9 mouse cellular contexts compared by ENCODE assay signal in the genomic region with DNA sequence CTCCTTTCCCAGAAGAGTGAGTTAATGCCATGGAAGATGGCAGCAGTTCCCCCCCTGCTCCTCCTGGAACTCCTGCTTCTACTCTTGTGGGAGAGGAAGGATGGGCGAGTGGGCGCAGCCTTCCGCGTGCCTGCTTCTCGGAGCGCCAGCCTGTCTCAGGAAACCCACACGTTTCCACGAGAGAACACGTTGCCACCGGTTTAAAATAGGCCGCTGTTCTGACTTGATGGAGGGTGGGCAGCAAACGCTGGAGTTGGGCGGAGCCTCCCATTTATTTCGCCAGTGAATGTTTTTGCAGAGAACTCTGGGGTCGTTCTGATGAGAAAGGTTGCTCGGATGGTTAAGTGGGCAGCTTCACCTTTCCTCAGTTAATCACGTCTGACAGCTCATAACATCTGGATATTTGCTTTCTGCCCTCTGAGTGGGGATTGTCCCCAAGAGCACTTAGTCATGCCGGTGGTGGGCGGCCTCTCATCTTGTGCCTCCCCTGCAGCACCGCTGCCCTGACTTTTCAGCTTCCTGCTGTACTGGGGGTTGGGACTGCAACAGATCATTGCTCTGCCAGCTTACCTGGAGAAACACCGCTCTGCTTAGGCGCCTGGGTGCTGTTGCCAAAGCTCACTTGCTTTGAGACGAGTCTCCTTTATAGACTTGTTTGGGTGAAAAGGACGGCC. TPM values are rescaled to one million over a fixed set of nuclear protein-coding genes. Genes with fewer than 3 reads are reported as not detected.
A peak's percentile ranks its signal among the peaks of the same experiment; 100 is the strongest.
DNase-seq lines count a peak whose midpoint lies in the region; ATAC-seq and TF ChIP-seq lines count a peak whose summit lies in the region.
"Had no signal": no experiment of that assay in that cellular context is flagged by ENCODE, and none has a peak within 500 bp of the region (broad histone marks: within the 10 kb centered on the region; RNA-seq: fewer than 3 reads in every experiment).

No protein-coding gene starts in this region.

- H3K9me3 ChIP-seq in heart, embryonic 14.5 days (ENCODE audit: control insufficient read depth, low read length) = no peaks in the 10 kb centered on the region
- H3K9me3 ChIP-seq in E14TG2a.4 (ENCODE audit: low read length) = no peaks in the 10 kb centered on the region
- no peaks in the 10 kb centered on the region for H3K9me3 ChIP-seq in embryonic facial prominence, embryonic 15.5 days (replicated peaks)
- H3K9me3 ChIP-seq in limb, embryonic 11.5 days (ENCODE audit: control insufficient read depth, low read length) = no peaks in the 10 kb centered on the region
- H3K9me3 ChIP-seq in midbrain, embryonic 13.5 days = no peaks in the 10 kb centered on the region

- H3K9ac ChIP-seq in heart, embryonic 14.5 days (ENCODE audit: low read length) = no peak overlapping the region
- H3K9ac ChIP-seq in embryonic facial prominence, embryonic 15.5 days = no peak overlapping the region
- no peak overlapping the region for H3K9ac ChIP-seq in limb, embryonic 11.5 days (ENCODE audit: low read length)
- no peak overlapping the region for H3K9ac ChIP-seq in midbrain, embryonic 13.5 days (replicated peaks)

- 52% methylated on average over 24 of the region's 24 CpGs for WGBS in heart, embryonic 14.5 days
- WGBS in embryonic facial prominence, embryonic 15.5 days = 34% methylated on average over 24 of the region's 24 CpGs
- WGBS in limb, embryonic 11.5 days = 41% methylated on average over 24 of the region's 24 CpGs
- WGBS in midbrain, embryonic 13.5 days = 59% methylated on average over 24 of the region's 24 CpGs

- no peak for TF ChIP-seq CTCF in E14TG2a.4 (conservative IDR thresholded peaks at IDR 0.05; ENCODE audit: low read length)

- 0 out of 2 replicates have a peak overlapping the region, but pooled peaks have one; percentile 6 for H3K4me2 ChIP-seq in heart, embryonic 14.5 days (ENCODE audit: low read length)
- peak overlapping the region; percentile 18; the same call in 1 of the 2 replicates for H3K4me2 ChIP-seq in embryonic facial prominence, embryonic 15.5 days (replicated peaks)
- no peak overlapping the region for H3K4me2 ChIP-seq in limb, embryonic 11.5 days (ENCODE audit: low read depth, severe bottlenecking)
- H3K4me2 ChIP-seq in midbrain, embryonic 13.5 days (replicated peaks) = no peak overlapping the region

- DNase-seq in heart, postnatal 4 days = no peak
- peak; percentile 42 for DNase-seq in limb, embryonic 11.5 days (ENCODE audit: low spot score)
- DNase-seq in heart, adult 8-10 months (ENCODE audit: low spot score) = no peak

- H3K4me1 ChIP-seq in heart, embryonic 14.5 days (ENCODE audit: control insufficient read depth in 2 of 2, insufficient read depth in 2 of 2, low read length in 2 of 2) = peaks cover 2 to 4% of the 10 kb centered on the region in 2 experiments; a peak in 1 of 4 replicates
- peaks cover 11% of the 10 kb centered on the region for H3K4me1 ChIP-seq in E14TG2a.4 (replicated peaks; ENCODE audit: low read depth, low read length)
- peaks cover 9% of the 10 kb centered on the region; the same call in 1 of the 2 replicates for H3K4me1 ChIP-seq in embryonic facial prominence, embryonic 15.5 days
- H3K4me1 ChIP-seq in limb, embryonic 11.5 days (ENCODE audit: control insufficient read depth, insufficient read depth, low read length) = peaks cover 9% of the 10 kb centered on the region
- H3K4me1 ChIP-seq in midbrain, embryonic 13.5 days (replicated peaks) = 0 out of 2 replicates have a peak, but pooled peaks cover 2% of the 10 kb centered on the region

- H3K27me3 ChIP-seq in heart, embryonic 14.5 days (ENCODE audit: control insufficient read depth, insufficient read depth, low read length) = no peaks in the 10 kb centered on the region
- H3K27me3 ChIP-seq in E14TG2a.4 (ENCODE audit: insufficient read depth, low read length) = 0 out of 2 replicates have a peak, but pooled peaks cover 7% of the 10 kb centered on the region
- no peaks in the 10 kb centered on the region for H3K27me3 ChIP-seq in embryonic facial prominence, embryonic 15.5 days
- H3K27me3 ChIP-seq in limb, embryonic 11.5 days (ENCODE audit: control insufficient read depth, insufficient read depth, low read length) = no peaks in the 10 kb centered on the region
- no peaks in the 10 kb centered on the region; the same call in 1 of the 2 replicates for H3K27me3 ChIP-seq in midbrain, embryonic 13.5 days

- no peak overlapping the region for H3K27ac ChIP-seq in heart, embryonic 14.5 days (replicated peaks in 1 of 2; ENCODE audit: control insufficient read depth in 1 of 2, insufficient read depth in 1 of 2, low read depth in 2 of 2, low read length in 2 of 2)
- no peak overlapping the region for H3K27ac ChIP-seq in embryonic facial prominence, embryonic 15.5 days (replicated peaks)
- H3K27ac ChIP-seq in limb, embryonic 11.5 days (replicated peaks; ENCODE audit: low read depth, low read length) = no peak overlapping the region
- H3K27ac ChIP-seq in midbrain, embryonic 13.5 days = no peak overlapping the region

- H3K4me3 ChIP-seq in heart, embryonic 14.5 days (ENCODE audit: control insufficient read depth in 1 of 2, insufficient read depth in 1 of 2, low read depth in 1 of 2, low read length in 2 of 2) = no peak overlapping the region
- peak overlapping the region; percentile 69 for H3K4me3 ChIP-seq in E14TG2a.4 (replicated peaks; ENCODE audit: low read length)
- H3K4me3 ChIP-seq in embryonic facial prominence, embryonic 15.5 days (replicated peaks) = no peak overlapping the region
- H3K4me3 ChIP-seq in limb, embryonic 11.5 days (ENCODE audit: low read depth, low read length) = no peak overlapping the region
- H3K4me3 ChIP-seq in midbrain, embryonic 13.5 days (replicated peaks) = no peak overlapping the region

- ATAC-seq in heart, embryonic 14.5 days (ENCODE audit: insufficient number of reproducible peaks, insufficient read depth, low FRiP score, low read depth) = no peak
- no peak for ATAC-seq in embryonic facial prominence, embryonic 15.5 days (ENCODE audit: insufficient number of reproducible peaks, low FRiP score, low TSS enrichment, low read depth)
- ATAC-seq in limb, embryonic 11.5 days (ENCODE audit: insufficient number of reproducible peaks, low FRiP score, low TSS enrichment, low read depth) = peak; percentile 44; the same call in 1 of the 2 replicates
- no peak for ATAC-seq in midbrain, embryonic 13.5 days
- no peak for ATAC-seq in inflammation-experienced regulatory T-cells, adult 6 months

- H3K36me3 ChIP-seq in heart, embryonic 14.5 days (ENCODE audit: control insufficient read depth, insufficient read depth, low read length) = no peaks in the 10 kb centered on the region
- H3K36me3 ChIP-seq in E14TG2a.4 (ENCODE audit: insufficient read depth, low read length) = no peaks in the 10 kb centered on the region
- H3K36me3 ChIP-seq in embryonic facial prominence, embryonic 15.5 days = no peaks in the 10 kb centered on the region
- H3K36me3 ChIP-seq in limb, embryonic 11.5 days (ENCODE audit: control insufficient read depth, insufficient read depth, low read length) = no peaks in the 10 kb centered on the region
- H3K36me3 ChIP-seq in midbrain, embryonic 13.5 days = no peaks in the 10 kb centered on the region
- H3K36me3 ChIP-seq: G1E had no signal

RNA-seq across cellular contexts. Expression of gene Slit3, which starts 57.3 kb away (rescaled TPM):
- polyA plus RNA-seq in heart, embryonic 14.5 days (2014; fragmentation: Nextera tagmentation; extraction: Ambion mirVana) = 19.1 and 25.7 TPM in 2 replicates
- 10 to 100 TPM; 28.7 to 31.3 TPM for total RNA-seq in heart, postnatal 4 days (2021)
- polyA plus RNA-seq in embryonic facial prominence, embryonic 15.5 days (2015; fragmentation: Nextera tagmentation; extraction: Ambion mirVana) = 27.6 and 30.1 TPM in 2 replicates
- polyA plus RNA-seq in limb, embryonic 11.5 days (2014; fragmentation: Nextera tagmentation; extraction: Ambion mirVana) = 30.6 and 40.7 TPM in 2 replicates
- polyA plus RNA-seq in midbrain, embryonic 13.5 days (2015; fragmentation: Nextera tagmentation; extraction: Ambion mirVana) = 3.9 and 6.6 TPM in 2 replicates
- polyA plus RNA-seq in inflammation-experienced regulatory T-cells, adult 6 months (2017; shearing (Covaris generic)) = not detected
- 10 to 100 TPM; 12.6 to 18.4 (median 15.0) TPM for total RNA-seq in heart, adult 8-10 months (2022)
- polyA plus RNA-seq: G1E had no signal

Comparison
In these comparisons a context has a peak if more than half of its experiments do, and no peak if none do; other contexts are left out.
1. H3K4me2 ChIP-seq: peak in heart, embryonic 14.5 days (single experiment) and embryonic facial prominence, embryonic 15.5 days (single experiment); none in limb, embryonic 11.5 days (single experiment) and midbrain, embryonic 13.5 days (single experiment).